Mouse (Mus musculus): ENCODE results near the gene Plk4.
"Not testable (repeated sequence)": the region's sequence is repeated elsewhere in the genome, so short reads cannot be mapped to it uniquely, and the experiment has no call there.

GRCm38 (mm10) chr3:40847018-40847417 lies 47.2 kb downstream of the Plk4 start:
- TF ChIP-seq CTCF (IDR thresholded peaks at IDR 0.05; ENCODE audit: control insufficient read depth, insufficient read depth, insufficient replicate concordance, low read depth, low read length); POLR2A (IDR thresholded peaks at IDR 0.05; ENCODE audit: control insufficient read depth, low read depth, low read length): not testable (repeated sequence)
